Mouse (Mus musculus) liver, embryonic 15.5 days (tissue): ENCODE data around the gene Kctd15. TPM values are rescaled to one million over a fixed set of nuclear protein-coding genes. Genes with fewer than 3 reads are reported as not detected.

Experiments
- ATAC-seq: fragments of 200-750 bp; cut with Nextera tagmentation; 2 replicates; pipeline ENCODE4 v1.8.0; 2017; ENCODE audit warnings: moderate number of reproducible peaks, mild to moderate bottlenecking, moderate library complexity; ENCODE audit not compliant: insufficient read depth
- H3K27ac ChIP-seq: fragments of 300-500 bp; sonication (generic); replicated peaks from 2 replicates; pipeline ENCODE4 v1.5.1; 2015; ENCODE audit warnings: mild to moderate bottlenecking, inconsistent platforms
- H3K27me3 ChIP-seq: fragments of 300-500 bp; sonication (generic); 2 replicates; pipeline ENCODE4 v1.6.1; 2015; ENCODE audit warnings: mild to moderate bottlenecking, inconsistent platforms
- H3K36me3 ChIP-seq: fragments of 300-500 bp; sonication (generic); replicated peaks from 2 replicates; pipeline ENCODE4 v1.6.1; 2015; ENCODE audit warnings: moderate library complexity, mild to moderate bottlenecking, inconsistent platforms
- H3K4me1 ChIP-seq: fragments of 300-500 bp; sonication (generic); replicated peaks from 2 replicates; pipeline ENCODE4 v1.6.1; 2015; ENCODE audit warnings: inconsistent platforms
- H3K4me2 ChIP-seq: fragments of 300-500 bp; sonication (generic); 2 replicates; pipeline ENCODE4 v1.6.1; 2015; ENCODE audit warnings: moderate library complexity, mild to moderate bottlenecking, inconsistent platforms
- H3K4me3 ChIP-seq: fragments of 300-500 bp; sonication (generic); replicated peaks from 2 replicates; pipeline ENCODE4 v1.5.1; 2015; ENCODE audit warnings: mild to moderate bottlenecking, inconsistent platforms
- H3K9ac ChIP-seq: fragments of 300-500 bp; sonication (generic); 2 replicates; pipeline ENCODE4 v1.6.1; 2015; ENCODE audit warnings: moderate library complexity, mild to moderate bottlenecking, inconsistent platforms
- H3K9me3 ChIP-seq: fragments of 300-500 bp; sonication (generic); replicated peaks from 2 replicates; pipeline ENCODE4 v1.6.1; 2016; ENCODE audit warnings: inconsistent platforms
- WGBS: fragments of 180-500 bp; shearing (Covaris S2); methylation state at CpG from one replicate; pipeline ENCODE4 v1.1.7; 2015; ENCODE audit warnings: mixed read lengths; ENCODE audit not compliant: insufficient replicate concordance; 5-methylcytosine and 5-hydroxymethylcytosine counted together
- polyA plus RNA-seq: library from polyadenylated mRNA; unstranded; fragments of >200 nt; fragmentation: Nextera tagmentation; extraction: Ambion mirVana; gene quantifications from 2 replicates; pipeline ENCODE4 v1.2.1, GENCODE M21; 2015

Kctd15 gene
- polyA plus RNA-seq, 1 experiment from 2014 or later: 0.55 TPM

DNA sequence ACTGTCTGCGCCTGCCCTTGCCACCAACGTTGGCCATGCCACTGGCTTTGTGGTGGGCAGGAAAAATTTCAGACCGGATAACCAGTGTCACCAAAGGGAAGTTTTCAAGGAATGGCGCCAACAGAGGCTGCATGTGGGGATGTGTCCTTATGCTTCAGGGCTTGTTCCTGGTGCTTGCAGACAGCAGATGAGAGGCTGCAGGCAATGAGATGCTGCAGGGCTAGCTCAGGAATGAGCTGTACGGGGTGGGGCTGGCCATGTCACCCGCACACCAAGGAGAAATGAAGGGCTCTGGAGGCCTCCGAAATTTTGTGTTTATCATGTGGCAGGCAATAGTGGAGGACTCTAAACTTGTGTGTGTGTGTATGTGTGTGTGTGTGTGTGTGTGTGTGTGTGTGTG, 6.6 kb upstream of the Kctd15 start:
- H3K4me3 ChIP-seq: no peak overlapping the region
- H3K4me2 ChIP-seq: no peak overlapping the region
- no peaks in the 10 kb centered on the region for H3K9me3 ChIP-seq
- WGBS: 46% methylated on average over 7 of the region's 7 CpGs
- H3K27me3 ChIP-seq: no peaks in the 10 kb centered on the region
- H3K27ac ChIP-seq: no peak overlapping the region
- H3K4me1 ChIP-seq: no peaks in the 10 kb centered on the region
- no peak for ATAC-seq
- no peaks in the 10 kb centered on the region for H3K36me3 ChIP-seq
- H3K9ac ChIP-seq: no peak overlapping the region

DNA sequence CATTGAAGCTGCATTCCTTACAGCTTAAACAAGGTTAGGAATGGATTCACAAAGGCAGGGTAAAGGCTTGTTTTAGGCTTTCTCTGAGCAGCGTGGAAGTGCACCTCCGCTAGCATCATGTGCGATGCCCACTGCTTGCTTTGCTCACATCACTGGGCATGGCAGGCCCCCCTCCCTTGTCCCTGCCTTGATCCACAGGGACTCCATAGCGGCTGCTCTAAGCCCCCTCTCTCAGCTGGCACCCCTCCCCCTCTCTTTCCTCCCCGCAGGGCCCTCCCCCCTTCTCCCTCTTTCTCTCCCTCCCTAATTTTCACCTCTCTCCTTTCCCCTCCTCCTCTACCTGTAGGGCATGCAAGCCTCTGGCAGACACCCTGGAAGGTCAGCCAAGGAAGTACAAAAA, 5.7 kb upstream of the Kctd15 start:
- Histone ChIP-seq H3K4me1 (no peaks in the 10 kb centered on the region), H3K9ac (no peak overlapping the region), H3K9me3 (no peaks in the 10 kb centered on the region), H3K36me3 (no peaks in the 10 kb centered on the region), H3K4me2 (no peak overlapping the region), H3K27me3 (no peaks in the 10 kb centered on the region; the same call in 1 of the 2 replicates), H3K27ac (no peak overlapping the region), H3K4me3 (no peak overlapping the region)
- ATAC-seq: no peak
- 39% methylated on average over 5 of the region's 5 CpGs for WGBS

DNA sequence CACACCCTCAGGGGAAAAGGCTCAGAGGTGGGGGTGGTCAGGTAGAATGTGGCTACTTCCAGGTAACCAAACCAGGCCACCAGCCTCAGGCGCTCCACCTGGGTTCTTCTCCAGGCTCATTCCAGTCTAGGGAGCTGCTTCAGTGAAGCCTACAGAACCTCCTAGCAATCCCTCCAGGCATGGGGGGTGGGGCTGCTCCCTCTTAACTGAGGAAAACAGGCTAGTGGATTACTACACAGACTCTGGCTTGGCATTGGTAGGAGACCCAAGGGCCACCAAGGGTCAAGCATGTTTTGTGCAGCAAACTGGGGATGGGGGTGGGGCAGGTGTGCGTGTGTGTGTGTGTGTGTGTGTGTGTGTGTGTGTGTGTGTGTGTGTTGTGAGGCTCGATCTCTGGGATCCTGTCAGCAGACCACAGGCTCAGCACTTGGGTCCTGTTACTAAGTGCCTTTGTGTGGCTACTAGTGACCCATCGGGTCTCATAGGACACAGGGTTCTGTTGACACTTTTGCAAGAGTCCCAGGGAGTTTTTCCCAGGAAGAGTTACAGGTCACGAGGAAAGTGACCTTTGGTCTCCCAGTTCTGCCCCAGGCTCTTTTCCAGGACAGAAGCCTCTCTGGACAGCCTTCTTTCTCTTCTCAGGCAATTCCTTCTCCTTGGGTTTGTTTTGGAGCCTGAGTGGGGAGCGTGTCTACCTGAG, 3.0 kb upstream of the Kctd15 start:
- 47% methylated on average over 6 of the region's 6 CpGs for WGBS
- no peak overlapping the region for H3K9ac ChIP-seq

DNA sequence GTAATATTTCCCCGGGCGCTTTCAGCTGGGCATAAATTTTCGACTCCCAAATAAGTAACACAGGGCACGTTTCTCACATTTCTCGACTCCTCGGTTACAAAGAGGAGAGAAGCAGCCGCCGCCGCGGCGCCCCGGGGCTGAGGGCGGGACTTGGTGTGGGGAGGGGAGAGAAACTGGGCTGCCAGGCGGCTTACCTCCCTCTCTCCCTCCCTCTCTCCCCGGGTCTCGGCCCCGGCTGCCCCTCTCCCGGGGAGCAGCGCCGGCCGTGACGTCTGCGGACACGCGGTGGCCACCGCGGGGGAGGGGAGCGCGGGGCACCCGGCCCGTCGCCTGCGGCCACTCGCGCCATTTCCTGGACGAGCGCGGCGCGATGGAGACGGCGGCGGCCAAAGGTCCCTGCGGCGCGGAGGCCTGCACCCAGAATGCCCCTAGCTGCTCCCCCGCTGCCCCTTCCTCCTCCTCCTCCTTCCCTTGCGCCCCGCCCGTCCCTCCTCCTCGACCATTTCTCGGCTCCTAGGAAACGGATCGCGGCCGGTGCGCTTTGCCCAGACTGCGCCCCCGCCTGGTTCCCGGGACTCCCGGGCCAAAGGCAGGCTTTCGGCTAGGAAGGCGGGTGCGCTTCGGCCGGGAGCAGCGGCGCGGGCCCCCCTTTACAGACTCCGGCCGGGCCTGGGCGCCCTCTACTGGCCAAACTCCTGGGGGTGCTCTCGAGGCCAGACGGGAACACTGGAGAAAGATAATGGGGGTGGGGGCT, 1.3 kb downstream of the Kctd15 start:
- Histone ChIP-seq H3K4me3 (peak overlapping the region; percentile 56), H3K36me3 (no peaks in the 10 kb centered on the region), H3K9ac (peak overlapping the region; percentile 25; the same call in 1 of the 2 replicates), H3K4me2 (peak overlapping the region; percentile 68), H3K4me1 (0 out of 2 replicates have a peak, but pooled peaks cover 2% of the 10 kb centered on the region), H3K27me3 (peaks cover 55% of the 10 kb centered on the region), H3K27ac (peak overlapping the region; percentile 66), H3K9me3 (no peaks in the 10 kb centered on the region)
- WGBS: under 1% methylated on average over 64 of the region's 74 CpGs
- ATAC-seq: peak; percentile 55

More for the DNA sequence above, 3.0 kb upstream of the Kctd15 start:
- Histone ChIP-seq H3K27me3 (peaks cover 21% of the 10 kb centered on the region), H3K27ac (peak overlapping the region; percentile 59; the same call in 1 of the 2 replicates), H3K9me3 (no peaks in the 10 kb centered on the region), H3K4me2 (no peak overlapping the region), H3K4me1 (0 out of 2 replicates have a peak, but pooled peaks cover 2% of the 10 kb centered on the region), H3K4me3 (no peak overlapping the region), H3K36me3 (no peaks in the 10 kb centered on the region)
- peak; percentile 68 for ATAC-seq

DNA sequence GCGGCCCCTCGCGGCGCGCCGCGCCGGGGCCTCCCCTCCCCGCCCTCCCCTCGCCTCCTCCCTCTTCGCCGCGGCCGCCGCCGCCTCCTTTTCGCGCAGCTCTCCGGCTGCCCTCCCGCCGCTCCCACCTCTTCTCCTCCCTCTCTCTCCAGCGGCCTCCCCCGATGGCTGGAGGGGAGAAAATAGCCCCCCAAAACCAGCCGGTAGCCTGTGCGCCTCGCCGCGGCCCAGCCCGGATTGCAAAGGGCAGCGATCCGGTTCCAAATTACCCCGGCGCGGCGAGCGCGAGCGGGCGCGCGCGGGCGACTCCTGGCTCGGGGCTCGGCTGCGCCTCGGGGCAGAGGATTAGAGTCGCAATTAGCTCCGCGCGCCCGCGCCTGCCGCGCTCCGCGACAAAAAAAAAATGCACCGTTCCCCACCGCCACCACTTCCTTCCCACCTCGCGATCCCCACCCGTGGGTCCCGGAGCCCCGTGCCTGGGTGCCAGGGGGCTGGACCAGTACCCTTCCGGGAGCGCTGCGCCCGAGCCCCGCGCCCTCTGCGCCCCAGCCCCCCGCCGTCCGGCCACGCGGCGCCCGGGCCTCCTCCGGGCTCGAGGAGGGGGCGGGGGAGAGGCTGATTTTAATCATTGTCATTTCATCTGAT, 2.0 kb downstream of the Kctd15 start:
- H3K4me1 ChIP-seq: 0 out of 2 replicates have a peak, but pooled peaks cover 2% of the 10 kb centered on the region
- peak overlapping the region; percentile 66 for H3K27ac ChIP-seq

DNA sequence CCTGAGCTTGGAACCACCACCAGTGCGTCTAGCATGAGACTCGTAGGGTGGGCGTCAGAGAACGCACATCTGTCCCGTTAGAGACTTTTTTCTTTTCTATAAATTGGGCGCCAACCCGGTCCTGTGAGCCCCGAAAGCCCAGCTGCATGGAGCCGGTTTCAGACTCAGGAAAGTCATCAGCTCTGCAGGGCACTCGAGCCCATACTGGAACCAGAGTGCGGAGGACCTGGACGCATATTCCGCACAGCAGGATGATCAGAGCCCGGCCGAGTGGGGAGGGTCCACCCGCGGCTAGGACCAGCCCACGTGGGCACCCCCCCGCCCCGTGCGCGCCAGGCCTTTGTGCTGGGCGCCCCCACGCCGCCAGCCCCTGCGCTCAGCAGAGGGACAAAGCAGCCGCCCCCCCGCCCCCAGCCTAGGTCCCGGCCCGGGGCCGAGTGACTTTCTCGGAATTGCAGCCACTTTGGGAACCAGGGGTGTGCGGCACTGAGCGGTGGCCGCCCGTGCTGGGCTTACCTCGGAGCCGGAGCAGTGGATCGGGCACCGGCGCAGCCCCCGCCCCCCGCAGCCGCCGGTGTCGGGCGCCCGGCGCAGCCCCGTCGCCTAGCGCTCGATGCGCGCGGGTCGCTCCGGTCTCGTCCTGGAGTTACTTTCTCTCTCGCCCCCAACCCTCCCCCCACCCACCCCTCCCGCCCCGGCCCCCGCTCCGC, 2.6 kb downstream of the Kctd15 start:
- WGBS: 1% methylated on average over 62 of the region's 64 CpGs
- no peaks in the 10 kb centered on the region for H3K36me3 ChIP-seq
- no peak overlapping the region for H3K27ac ChIP-seq
- no peak overlapping the region for H3K9ac ChIP-seq
- H3K27me3 ChIP-seq: peaks cover 55% of the 10 kb centered on the region
- 0 out of 2 replicates have a peak, but pooled peaks cover 2% of the 10 kb centered on the region for H3K4me1 ChIP-seq
- peak overlapping the region; percentile 56 for H3K4me3 ChIP-seq
- ATAC-seq: no peak
- no peaks in the 10 kb centered on the region for H3K9me3 ChIP-seq
- H3K4me2 ChIP-seq: peak overlapping the region; percentile 68

More for the DNA sequence above, 2.0 kb downstream of the Kctd15 start:
- no peaks in the 10 kb centered on the region for H3K9me3 ChIP-seq
- H3K27me3 ChIP-seq: peaks cover 55% of the 10 kb centered on the region
- no peaks in the 10 kb centered on the region for H3K36me3 ChIP-seq
- ATAC-seq: peak; percentile 5; the same call in 1 of the 2 replicates
- H3K4me2 ChIP-seq: peak overlapping the region; percentile 68
- peak overlapping the region; percentile 56 for H3K4me3 ChIP-seq
- WGBS: under 1% methylated on average over 63 of the region's 81 CpGs
- H3K9ac ChIP-seq: peak overlapping the region; percentile 25; the same call in 1 of the 2 replicates

DNA sequence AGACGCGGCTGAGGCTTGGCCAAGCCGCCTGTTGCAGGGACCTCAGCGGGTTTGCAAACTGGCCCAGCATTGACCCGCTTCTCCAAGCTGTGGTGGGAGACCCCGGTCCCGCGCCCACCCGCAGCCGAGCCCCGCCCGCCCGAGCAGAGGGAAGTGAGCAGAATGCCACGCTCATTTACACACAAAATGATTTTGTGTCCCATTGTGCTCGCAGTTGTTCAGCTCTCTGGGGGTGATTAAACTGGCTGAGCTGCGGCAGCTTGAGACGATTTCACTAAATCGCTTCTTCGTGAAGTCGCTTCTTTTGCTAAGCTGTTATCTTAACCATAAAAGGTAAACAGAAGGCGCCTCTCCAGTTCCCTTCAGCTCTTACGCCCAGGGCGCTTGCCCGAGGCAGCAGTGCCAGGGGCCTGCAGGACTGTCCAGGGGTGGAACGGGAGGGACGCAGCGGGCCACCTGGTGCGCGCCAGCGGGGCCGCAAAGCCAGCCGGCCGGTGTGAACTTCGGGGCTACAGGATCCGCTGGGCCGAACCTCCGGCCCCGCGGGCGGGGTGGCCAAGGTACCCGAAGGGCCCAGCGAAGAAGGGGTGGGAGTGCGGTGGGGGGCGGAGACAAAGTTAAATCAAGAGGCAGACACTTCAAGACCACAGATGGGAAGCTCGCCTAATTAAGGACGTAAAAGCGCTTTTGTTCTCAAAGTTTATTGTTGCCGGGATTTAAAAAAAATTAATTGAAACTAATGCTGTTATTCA, 3.6 kb downstream of the Kctd15 start:
- peak overlapping the region; percentile 56 for H3K4me3 ChIP-seq
- 0 out of 2 replicates have a peak, but pooled peaks cover 2% of the 10 kb centered on the region for H3K4me1 ChIP-seq
- H3K9me3 ChIP-seq: no peaks in the 10 kb centered on the region
- ATAC-seq: no peak
- peaks cover 55% of the 10 kb centered on the region for H3K27me3 ChIP-seq
- WGBS: 2% methylated on average over 48 of the region's 48 CpGs
- no peak overlapping the region for H3K9ac ChIP-seq
- peak overlapping the region; percentile 68 for H3K4me2 ChIP-seq
- H3K36me3 ChIP-seq: no peaks in the 10 kb centered on the region
- no peak overlapping the region for H3K27ac ChIP-seq

DNA sequence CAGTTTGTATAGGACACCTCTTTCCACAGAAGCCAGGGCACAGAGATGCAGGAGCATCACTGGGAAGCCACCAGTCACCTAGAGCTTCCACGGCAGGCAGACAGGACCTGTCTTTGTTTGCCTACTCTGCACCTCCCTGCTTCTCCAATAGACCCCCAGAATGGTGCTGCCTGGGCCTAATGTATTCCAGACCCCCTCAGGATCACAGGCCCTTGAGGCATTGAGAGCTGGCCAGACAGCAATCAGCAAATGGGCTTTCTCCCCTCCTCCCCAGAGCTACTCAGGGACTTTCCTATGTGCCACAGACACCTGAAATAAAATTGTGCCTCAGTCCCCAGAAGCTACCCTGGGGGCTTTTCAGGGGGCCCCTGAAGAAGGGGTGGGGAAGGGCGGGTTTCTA, 5.2 kb downstream of the Kctd15 start:
- H3K4me1 ChIP-seq: 0 out of 2 replicates have a peak, but pooled peaks cover 2% of the 10 kb centered on the region
- H3K9ac ChIP-seq: no peak overlapping the region
- H3K9me3 ChIP-seq: no peaks in the 10 kb centered on the region
- H3K36me3 ChIP-seq: no peaks in the 10 kb centered on the region
- peaks cover 53% of the 10 kb centered on the region for H3K27me3 ChIP-seq
- ATAC-seq: no peak
- H3K4me2 ChIP-seq: no peak overlapping the region
- H3K27ac ChIP-seq: no peak overlapping the region
- WGBS: 35% methylated on average over 2 of the region's 2 CpGs
- no peak overlapping the region for H3K4me3 ChIP-seq

DNA sequence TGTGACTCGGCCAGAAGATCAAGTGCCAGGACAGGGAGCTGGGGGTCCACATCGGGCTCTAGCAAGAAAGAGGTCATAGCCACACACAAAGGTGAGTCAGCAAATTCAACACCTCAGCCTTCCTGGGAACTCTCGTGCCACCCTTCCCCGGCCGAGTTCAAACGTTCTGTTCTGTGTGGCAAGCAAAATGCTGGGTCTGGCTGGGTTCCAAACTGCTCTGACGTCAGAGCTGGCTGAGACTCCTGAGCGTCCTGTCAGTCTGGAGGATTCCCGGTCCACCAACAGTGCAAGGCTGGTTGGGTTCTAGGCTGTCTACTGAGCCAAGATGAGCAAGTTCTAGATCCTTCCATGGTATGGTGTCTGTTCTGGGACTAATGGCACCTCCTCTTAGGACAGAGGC, 9.5 kb downstream of the Kctd15 start:
- WGBS: 61% methylated on average over 9 of the region's 9 CpGs
- no peak overlapping the region for H3K4me2 ChIP-seq
- no peaks in the 10 kb centered on the region for H3K36me3 ChIP-seq
- H3K4me1 ChIP-seq: no peaks in the 10 kb centered on the region
- H3K4me3 ChIP-seq: no peak overlapping the region
- H3K9ac ChIP-seq: no peak overlapping the region
- no peaks in the 10 kb centered on the region for H3K9me3 ChIP-seq
- no peak for ATAC-seq
- H3K27me3 ChIP-seq: peaks cover 10% of the 10 kb centered on the region
- H3K27ac ChIP-seq: no peak overlapping the region

DNA sequence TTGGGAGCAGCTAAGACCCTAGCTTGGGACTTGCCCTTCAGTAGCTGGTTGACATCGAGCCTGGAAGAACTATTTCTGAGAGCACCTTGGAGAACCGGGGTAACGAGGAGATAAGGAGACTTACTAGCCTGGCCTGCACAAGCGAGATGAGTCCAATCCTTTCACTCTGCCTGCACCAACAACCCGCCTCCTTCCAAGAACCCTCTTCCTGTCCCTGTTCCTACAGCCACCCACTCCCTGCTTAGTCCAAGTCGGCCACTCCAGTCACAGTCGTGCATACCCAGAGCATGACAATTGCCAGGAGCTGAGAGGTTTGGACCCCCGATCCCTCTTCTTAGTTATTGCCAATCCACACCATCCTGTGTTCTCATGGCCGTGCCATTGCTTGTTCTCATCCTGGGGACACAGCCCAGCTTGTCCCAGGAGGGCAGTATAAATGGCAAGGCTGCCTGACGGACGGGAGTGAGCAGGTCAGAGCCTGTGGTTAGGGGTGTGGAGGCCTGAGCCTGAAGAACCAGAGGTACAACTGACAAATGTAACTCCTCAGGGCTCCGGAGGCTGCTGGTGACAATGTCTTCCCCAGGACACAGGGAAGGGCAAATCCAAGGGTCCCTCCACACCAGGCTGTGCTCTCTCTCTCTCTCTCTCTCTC, 10.3 kb downstream of the Kctd15 start:
- Histone ChIP-seq H3K27me3 (peaks cover 2% of the 10 kb centered on the region; the same call in 1 of the 2 replicates), H3K9ac (no peak overlapping the region), H3K4me1 (no peaks in the 10 kb centered on the region), H3K4me2 (no peak overlapping the region), H3K36me3 (no peaks in the 10 kb centered on the region), H3K27ac (no peak overlapping the region), H3K4me3 (no peak overlapping the region), H3K9me3 (no peaks in the 10 kb centered on the region)
- ATAC-seq: no peak
- WGBS: 59% methylated on average over 12 of the region's 12 CpGs
